In genomic region chr16:75304743-75305142, GRCm38 (mm10) we compare ENCODE assay signal across 24 mouse cellular contexts.
"Had no signal": no experiment of that assay in that cellular context is flagged by ENCODE, and none has a peak within 500 bp of the region (broad histone marks: within the 10 kb centered on the region; RNA-seq: fewer than 3 reads in every experiment).

No protein-coding gene starts in this region.

- H3K36me3 ChIP-seq: heart, embryonic 13.5 days; heart, embryonic 15.5 days; hindbrain, embryonic 13.5 days; hindbrain, embryonic 15.5 days; limb, embryonic 13.5 days; limb, embryonic 15.5 days; liver, embryonic 12.5 days had no signal

- DNase-seq: gastrocnemius, adult 2 months; gastrocnemius, postnatal 10 days; gastrocnemius, postnatal 25 days; heart, adult 11 months; heart, adult 2 months; heart, postnatal 14 days; heart, postnatal 36 days; kidney, adult 11 months; kidney, adult 2 months; kidney, postnatal 10 days; kidney, postnatal 25 days; kidney, postnatal 4 days; layer of hippocampus, postnatal 36 days; left cerebral cortex, postnatal 4 days had no signal

- H3K27ac ChIP-seq: gastrocnemius, adult 2 months; heart, adult 2 months; heart, embryonic 13.5 days; heart, embryonic 15.5 days; hindbrain, embryonic 13.5 days; hindbrain, embryonic 15.5 days; hindbrain, postnatal 0 days; layer of hippocampus, adult 2 months; limb, embryonic 13.5 days; limb, embryonic 15.5 days; liver, embryonic 12.5 days had no signal

- H3K4me1 ChIP-seq: heart, embryonic 13.5 days; heart, embryonic 15.5 days; hindbrain, embryonic 13.5 days; hindbrain, embryonic 15.5 days; limb, embryonic 13.5 days; limb, embryonic 15.5 days; liver, embryonic 12.5 days had no signal

- H3K27me3 ChIP-seq: heart, embryonic 13.5 days; heart, embryonic 15.5 days; hindbrain, embryonic 13.5 days; hindbrain, embryonic 15.5 days; limb, embryonic 13.5 days; limb, embryonic 15.5 days; liver, embryonic 12.5 days had no signal

- H3K4me3 ChIP-seq: gastrocnemius, adult 2 months; heart, adult 2 months; heart, embryonic 13.5 days; heart, embryonic 15.5 days; hindbrain, embryonic 13.5 days; hindbrain, embryonic 15.5 days; layer of hippocampus, adult 2 months; limb, embryonic 13.5 days; limb, embryonic 15.5 days; liver, embryonic 12.5 days had no signal

- H3K9me3 ChIP-seq: heart, embryonic 13.5 days; heart, embryonic 15.5 days; hindbrain, embryonic 13.5 days; hindbrain, embryonic 15.5 days; limb, embryonic 13.5 days; limb, embryonic 15.5 days; liver, embryonic 12.5 days had no signal

- H3K9ac ChIP-seq: heart, embryonic 13.5 days; heart, embryonic 15.5 days; hindbrain, embryonic 13.5 days; hindbrain, embryonic 15.5 days; limb, embryonic 13.5 days; limb, embryonic 15.5 days; liver, embryonic 12.5 days had no signal

- ATAC-seq: hindbrain, postnatal 0 days; intestine, embryonic 16.5 days; liver, embryonic 12.5 days had no signal
